Mouse (Mus musculus): Measurements from ENCODE around the gene Kcnk1. TPM values are rescaled to one million over a fixed set of nuclear protein-coding genes. Genes with fewer than 3 reads are reported as not detected.
A peak's percentile ranks its signal among the peaks of the same experiment; 100 is the strongest.

Kcnk1 gene
- total RNA-seq, 2 experiments from 2014 or later, result 73.4 to 77.5 TPM

DNA sequence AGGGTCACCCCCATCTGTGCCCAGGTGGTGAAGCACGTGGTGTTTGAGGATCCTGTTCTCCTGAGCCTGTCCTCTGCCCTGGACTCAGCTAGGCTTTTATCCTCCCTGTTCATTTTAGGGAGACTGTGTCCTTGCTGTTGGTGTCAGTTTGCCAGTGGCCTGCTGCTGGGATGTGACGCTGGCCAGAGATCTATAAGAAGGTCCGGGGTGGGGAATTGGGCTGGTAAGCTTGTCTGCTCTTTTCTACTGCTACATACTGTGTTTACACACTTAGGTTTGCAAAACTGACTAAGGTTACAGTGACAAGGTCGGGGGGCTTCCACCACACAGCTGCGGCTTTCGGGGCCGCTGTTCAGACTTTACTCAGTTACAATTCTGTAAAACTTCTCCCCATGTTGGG, 10.0 kb downstream of the Kcnk1 start:
- DNase-seq (ENCODE audit: low spot score in 2 of 2), result no peak
- TF ChIP-seq CTCF (conservative IDR thresholded peaks at IDR 0.05), result no peak
- peak overlapping the region; percentile 55 for H3K27ac ChIP-seq
- no peak overlapping the region for H3K4me3 ChIP-seq

DNA sequence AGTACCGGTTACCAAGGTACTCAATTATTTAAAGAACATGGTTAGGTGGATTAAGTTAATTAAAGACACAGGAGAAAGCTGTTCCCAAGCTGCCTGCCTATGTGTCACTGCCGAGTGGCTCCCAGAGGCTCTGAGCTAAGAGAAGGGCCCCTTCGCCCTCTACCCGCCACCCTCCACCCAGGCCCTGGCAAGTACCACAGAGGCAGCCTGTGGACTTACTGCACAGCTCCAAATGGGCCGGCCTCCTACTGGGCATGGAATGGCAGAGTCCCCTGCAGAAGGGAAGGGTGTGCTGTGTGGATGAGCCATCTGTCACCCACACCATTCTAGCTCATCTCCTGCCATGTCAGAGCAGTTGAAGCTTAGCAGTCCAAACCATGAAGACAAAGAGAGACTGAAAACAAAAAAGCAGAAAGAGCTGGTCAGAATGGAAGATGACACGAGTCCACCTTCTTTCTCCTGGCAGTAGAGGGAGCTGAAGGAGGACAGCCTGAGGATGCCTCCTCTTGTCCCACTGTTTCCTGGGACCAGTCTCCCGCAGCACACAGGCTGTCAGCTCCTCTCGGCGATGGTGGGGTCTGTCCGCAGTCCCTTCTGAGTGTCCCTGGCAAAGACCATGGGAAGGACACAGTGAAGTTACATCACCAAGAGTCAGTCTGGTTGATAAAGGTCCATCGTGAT, 11.5 kb downstream of the Kcnk1 start:
- peak overlapping the region; percentile 2; the same call in 1 of the 2 replicates for H3K4me3 ChIP-seq
- peak overlapping the region; percentile 80 for H3K27ac ChIP-seq
- peak; percentile 36 for TF ChIP-seq CTCF (conservative IDR thresholded peaks at IDR 0.05)

DNA sequence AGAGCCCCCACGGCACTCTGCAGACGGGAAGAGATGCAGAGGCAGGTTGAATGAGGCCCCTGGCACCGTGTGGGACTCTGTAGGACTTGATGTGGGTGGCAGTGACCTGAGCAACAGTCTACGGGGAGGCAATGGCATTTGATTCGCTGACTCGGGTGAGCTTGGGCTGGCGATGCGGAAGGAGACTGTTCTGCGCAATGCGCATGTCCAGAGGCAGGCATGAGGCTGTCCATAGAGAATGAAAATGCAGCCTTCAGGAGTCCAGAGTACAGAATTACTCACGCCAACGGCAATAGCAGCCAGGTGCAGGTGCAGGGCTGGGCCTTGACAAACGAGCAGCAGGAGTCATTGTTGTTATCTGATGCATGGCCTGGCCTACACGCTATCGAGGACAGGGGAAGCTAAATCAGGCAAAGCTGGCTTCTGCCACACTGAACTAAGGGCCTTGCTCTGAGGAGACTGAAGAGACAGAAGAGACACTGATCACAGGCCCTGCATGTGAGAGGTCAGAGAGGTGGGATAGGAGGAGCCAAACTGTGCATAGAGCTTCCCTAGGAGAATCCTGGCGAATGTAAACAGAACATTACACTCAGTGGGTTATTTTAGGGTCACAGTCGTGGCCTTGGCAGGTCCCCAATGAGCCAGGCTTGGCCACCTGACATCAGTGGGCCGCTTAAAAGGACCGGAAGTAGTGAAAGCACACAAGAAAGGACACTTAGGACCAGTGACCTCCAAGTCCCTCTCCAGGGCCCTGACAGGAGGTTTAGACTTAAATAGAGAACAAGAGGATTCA, 12.8 kb downstream of the Kcnk1 start:
- TF ChIP-seq CTCF (conservative IDR thresholded peaks at IDR 0.05), result no peak
- no peak overlapping the region for H3K4me3 ChIP-seq
- peak overlapping the region; percentile 80 for H3K27ac ChIP-seq
- DNase-seq (ENCODE audit: low spot score in 2 of 2), result no peak

More for the DNA sequence above, 11.5 kb downstream of the Kcnk1 start:
- DNase-seq (ENCODE audit: low spot score in 2 of 2), result peak; percentile 31 to 43

DNA sequence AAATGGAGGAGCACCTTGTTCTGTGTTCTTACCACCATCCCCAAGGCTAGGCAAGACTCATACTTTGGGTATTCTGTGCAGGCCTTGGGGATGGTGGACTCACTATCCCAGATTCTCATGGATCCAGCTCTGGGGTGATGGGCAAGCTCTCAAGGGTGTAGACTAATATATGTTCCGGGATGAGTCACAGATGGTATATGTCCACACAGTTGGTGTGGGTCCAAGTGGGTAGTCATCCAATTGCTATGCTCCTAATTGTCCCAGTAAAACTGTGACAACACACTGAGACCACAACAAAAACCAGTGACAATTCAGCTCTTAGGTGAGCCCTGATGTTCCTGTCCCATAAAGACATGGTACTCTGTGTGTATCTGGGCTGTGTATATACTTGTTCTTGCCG, 14.0 kb downstream of the Kcnk1 start:
- no peak overlapping the region for H3K4me3 ChIP-seq
- no peak for TF ChIP-seq CTCF (conservative IDR thresholded peaks at IDR 0.05)
- DNase-seq (ENCODE audit: low spot score in 2 of 2), result no peak
- no peak overlapping the region for H3K27ac ChIP-seq

DNA sequence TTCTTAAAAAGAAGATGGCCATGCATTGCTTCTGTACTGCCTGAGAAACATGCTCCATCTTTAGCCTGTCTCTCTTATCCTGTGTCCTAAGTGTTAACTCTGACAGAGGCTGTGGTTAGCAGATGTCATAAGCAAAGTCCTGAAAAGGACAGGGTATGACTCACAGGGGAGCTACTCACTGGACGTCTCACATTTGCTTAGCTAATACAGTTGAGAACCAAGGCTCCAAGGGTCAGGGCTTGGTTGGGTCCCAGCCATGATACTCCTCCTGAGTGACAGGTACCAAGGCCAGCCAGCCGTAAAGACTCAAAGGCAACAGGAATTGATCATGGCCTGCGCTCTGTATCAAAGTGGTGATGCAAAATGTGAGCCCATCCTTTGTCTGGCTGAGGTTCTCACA, 15.9 kb downstream of the Kcnk1 start:
- no peak for TF ChIP-seq CTCF (conservative IDR thresholded peaks at IDR 0.05)
- no peak for DNase-seq (ENCODE audit: low spot score in 2 of 2)
- Histone ChIP-seq H3K4me3 (no peak overlapping the region), H3K27ac (0 out of 2 replicates have a peak overlapping the region, but pooled peaks have one; percentile 10)

DNA sequence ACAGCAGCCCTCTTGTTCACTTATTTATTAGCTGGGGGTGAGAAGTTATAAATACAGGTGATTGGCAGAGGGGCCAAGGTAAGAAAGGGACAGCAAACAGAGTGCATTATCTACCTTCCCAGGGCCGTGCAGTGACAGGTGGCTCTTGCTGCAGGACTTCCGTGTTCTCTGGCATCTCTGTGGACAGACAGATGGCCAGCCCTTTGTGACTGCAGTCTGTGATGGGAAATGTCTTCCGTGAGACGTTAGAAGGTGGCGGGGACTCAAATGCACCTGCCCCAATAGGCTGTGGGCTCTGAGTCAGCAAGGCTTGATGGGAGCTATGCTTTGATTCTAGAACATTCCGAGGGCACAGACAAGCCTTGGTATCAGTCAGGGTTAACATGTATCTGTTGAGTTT, 17.4 kb downstream of the Kcnk1 start:
- DNase-seq (ENCODE audit: low spot score in 2 of 2), result no peak
- TF ChIP-seq CTCF (conservative IDR thresholded peaks at IDR 0.05), result no peak
- H3K27ac ChIP-seq, result no peak overlapping the region
- no peak overlapping the region for H3K4me3 ChIP-seq

DNA sequence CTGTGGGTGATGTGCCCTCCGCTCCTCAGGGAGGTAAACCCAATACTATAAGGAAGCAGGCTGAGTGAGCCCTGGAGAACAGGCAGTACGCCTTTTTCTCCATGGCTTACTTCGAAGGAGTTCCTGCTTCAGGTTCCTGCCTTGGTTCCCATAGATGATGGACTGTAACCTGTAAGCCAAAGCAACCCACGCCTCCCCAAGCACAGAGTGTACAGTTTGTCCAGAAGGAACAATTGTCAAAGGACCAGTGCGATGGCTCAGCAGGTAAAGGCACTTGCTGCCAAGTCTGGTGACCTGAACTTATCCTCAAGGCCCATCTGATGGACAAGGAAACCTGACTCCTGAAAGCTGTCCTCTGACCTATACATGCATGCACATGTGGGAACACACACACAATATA, 18.7 kb downstream of the Kcnk1 start:
- Histone ChIP-seq H3K4me3 (no peak overlapping the region), H3K27ac (no peak overlapping the region)
- DNase-seq (ENCODE audit: low spot score in 2 of 2), result no peak
- TF ChIP-seq CTCF (conservative IDR thresholded peaks at IDR 0.05), result no peak

DNA sequence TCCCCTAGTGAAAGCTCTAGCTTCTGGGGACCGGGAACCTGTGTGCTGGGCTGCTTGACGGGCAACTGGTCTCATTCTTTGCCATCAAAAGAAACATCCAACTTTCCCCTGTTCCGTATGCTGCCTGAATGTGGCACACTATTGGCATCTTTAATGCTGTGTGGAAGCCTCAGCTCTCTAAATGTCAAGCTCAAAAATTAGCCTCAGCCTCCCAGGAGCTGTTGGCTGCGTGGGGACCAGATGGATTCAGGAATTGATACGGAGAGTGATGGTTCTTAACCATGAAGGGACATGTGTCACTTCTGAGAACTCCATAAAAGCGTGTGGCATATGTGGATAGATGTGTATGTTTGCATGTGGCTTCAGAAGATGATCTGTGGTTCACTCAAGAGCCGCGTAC, 27.0 kb downstream of the Kcnk1 start:
- Histone ChIP-seq H3K27ac (peak overlapping the region; percentile 75), H3K4me3 (no peak overlapping the region)
- TF ChIP-seq CTCF (conservative IDR thresholded peaks at IDR 0.05), result no peak
- peak; percentile 47 to 49 for DNase-seq (ENCODE audit: low spot score in 2 of 2)

DNA sequence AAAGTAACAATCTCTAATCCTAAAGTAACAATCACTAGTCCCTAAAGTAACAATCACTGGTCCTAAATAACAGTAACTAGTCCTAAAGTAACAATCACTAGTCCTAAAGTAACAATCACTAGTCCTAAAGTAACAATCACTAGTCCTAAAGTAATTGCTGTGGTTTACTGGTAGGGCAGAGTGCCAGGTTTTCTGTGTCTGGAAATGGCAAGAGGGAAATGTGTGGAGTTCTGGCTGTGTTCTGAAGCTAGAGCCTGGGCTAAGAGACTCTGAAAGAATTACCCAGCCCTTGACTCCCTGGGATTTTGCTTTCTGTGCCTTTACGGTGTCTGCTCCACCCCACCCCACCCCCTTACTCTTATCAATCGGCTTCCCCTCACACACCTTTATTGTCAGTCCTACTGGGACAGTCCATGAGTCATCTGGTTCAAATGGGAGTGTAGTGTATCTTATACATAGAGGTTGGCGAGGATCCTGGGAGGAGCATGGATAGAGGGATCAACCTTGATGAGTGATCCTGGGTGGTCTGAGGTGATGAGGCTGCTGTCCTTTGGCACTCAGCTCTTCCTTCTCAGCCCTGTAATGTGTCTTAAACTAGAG, 28.8 kb downstream of the Kcnk1 start:
- Histone ChIP-seq H3K27ac (no peak overlapping the region), H3K4me3 (no peak overlapping the region)
- TF ChIP-seq CTCF (conservative IDR thresholded peaks at IDR 0.05), result no peak
- no peak for DNase-seq (ENCODE audit: low spot score in 2 of 2)

DNA sequence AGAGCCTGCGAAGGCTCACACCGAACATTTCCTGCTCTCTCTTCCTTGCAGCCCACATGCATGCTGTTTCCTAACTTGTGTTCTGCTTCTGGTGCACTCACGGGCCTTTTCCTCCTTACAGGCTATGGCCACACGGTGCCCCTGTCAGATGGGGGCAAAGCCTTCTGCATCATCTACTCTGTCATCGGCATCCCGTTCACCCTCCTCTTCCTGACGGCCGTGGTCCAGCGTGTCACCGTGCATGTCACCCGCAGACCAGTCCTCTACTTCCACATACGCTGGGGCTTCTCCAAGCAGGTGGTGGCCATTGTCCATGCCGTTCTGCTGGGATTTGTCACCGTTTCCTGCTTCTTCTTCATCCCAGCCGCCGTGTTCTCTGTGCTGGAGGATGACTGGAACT, 29.9 kb downstream of the Kcnk1 start:
- no peak for TF ChIP-seq CTCF (conservative IDR thresholded peaks at IDR 0.05)
- peak overlapping the region; percentile 36; the same call in 1 of the 2 replicates for H3K27ac ChIP-seq
- H3K4me3 ChIP-seq, result no peak overlapping the region
- no peak for DNase-seq (ENCODE audit: low spot score in 2 of 2)

DNA sequence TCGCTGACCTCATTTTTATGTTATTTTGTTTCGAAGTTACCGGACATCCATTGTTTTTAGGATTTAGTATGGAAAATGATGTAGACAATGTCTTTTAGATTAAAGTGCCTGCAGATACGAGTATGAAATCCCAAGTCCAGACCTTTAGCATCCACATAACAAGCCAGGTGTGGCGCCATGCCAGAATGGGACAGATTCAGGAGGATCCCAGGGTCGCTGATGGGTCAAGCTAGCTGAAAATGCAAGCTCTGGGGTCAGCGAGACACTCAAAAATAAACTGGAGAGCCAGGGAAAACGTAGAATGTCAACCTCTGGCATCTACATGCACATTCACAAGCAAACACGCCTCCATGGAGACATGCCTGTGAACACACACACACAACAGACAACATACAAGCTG, 31.2 kb downstream of the Kcnk1 start:
- no peak for DNase-seq (ENCODE audit: low spot score in 2 of 2)
- TF ChIP-seq CTCF (conservative IDR thresholded peaks at IDR 0.05), result no peak
- Histone ChIP-seq H3K4me3 (no peak overlapping the region), H3K27ac (peak overlapping the region; percentile 24; the same call in 1 of the 2 replicates)

DNA sequence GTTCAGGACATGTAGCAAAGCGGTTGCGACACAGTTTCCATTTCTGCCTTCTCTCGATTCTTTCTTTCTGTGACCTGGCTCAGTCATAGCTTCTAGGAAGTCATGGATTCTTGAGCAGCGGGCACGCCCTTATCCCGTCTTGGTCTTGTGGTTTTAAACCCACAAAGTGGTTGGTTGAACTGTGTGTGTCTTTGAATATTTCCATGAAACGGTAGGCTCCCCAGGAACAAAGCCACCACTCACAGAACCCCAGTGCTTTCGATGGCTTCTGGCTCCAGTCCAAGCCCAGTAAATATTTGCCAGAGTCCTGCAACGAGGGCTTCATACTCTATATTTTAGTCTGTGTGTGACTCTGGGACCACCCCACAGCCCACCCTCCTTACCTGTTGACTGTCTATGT, 31.6 kb downstream of the Kcnk1 start:
- no peak for TF ChIP-seq CTCF (conservative IDR thresholded peaks at IDR 0.05)
- Histone ChIP-seq H3K27ac (peak overlapping the region; percentile 24; the same call in 1 of the 2 replicates), H3K4me3 (no peak overlapping the region)
- DNase-seq (ENCODE audit: low spot score in 2 of 2), result no peak

DNA sequence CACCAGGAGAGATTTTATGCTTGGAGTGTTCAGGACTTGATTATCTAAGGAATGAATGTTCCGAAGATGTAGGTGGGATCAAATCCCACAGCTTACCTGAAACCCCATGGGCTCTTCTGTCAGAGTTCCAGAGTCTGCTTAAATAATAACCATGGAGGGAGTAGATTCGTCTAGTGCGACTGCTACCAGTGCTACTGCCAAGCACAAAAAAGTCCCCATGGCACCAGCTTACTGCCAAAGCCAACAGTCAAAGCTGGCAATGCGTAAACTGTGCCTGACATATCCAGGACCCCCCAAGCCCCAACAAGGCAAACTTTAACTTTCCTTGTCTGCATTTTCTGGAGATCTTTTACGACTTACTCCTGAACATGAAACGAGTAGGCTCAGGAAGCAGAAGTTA, 32.5 kb downstream of the Kcnk1 start:
- TF ChIP-seq CTCF (conservative IDR thresholded peaks at IDR 0.05), result no peak
- H3K27ac ChIP-seq, result peak overlapping the region; percentile 49; the same call in 1 of the 2 replicates
- DNase-seq (ENCODE audit: low spot score in 2 of 2), result no peak
- no peak overlapping the region for H3K4me3 ChIP-seq
